Mouse (Mus musculus) cortical plate, adult 2 months (tissue): ENCODE measurements around the gene Itpripl1. TPM values are rescaled to one million over a fixed set of nuclear protein-coding genes. Genes with fewer than 3 reads are reported as not detected.
A peak's percentile ranks its signal among the peaks of the same experiment; 100 is the strongest.
"Not testable (repeated sequence)": the region's sequence is repeated elsewhere in the genome, so short reads cannot be mapped to it uniquely, and the experiment has no call there.

Source experiments
- H3K27ac ChIP-seq: fragments of 200-500 bp; 2 replicates; pipeline ENCODE4 v1.5.1; 2012; ENCODE audit warnings: low read length, control low read depth, inconsistent platforms; ENCODE audit not compliant: insufficient read depth
- H3K4me1 ChIP-seq: fragments of 200-500 bp; 2 replicates; pipeline ENCODE4 v1.6.1; 2011; ENCODE audit warnings: low read length; ENCODE audit not compliant: control insufficient read depth, insufficient read depth
- H3K4me3 ChIP-seq: fragments of 200-500 bp; 2 replicates; pipeline ENCODE4 v1.5.1; 2011; ENCODE audit warnings: mild to moderate bottlenecking, low read length, control low read depth; ENCODE audit not compliant: insufficient read depth
- CTCF ChIP-seq: fragments of 200-500 bp; IDR thresholded peaks from 2 replicates; pipeline ENCODE4 v1.5.1; 2011; ENCODE audit warnings: mild to moderate bottlenecking, control low read depth, low read length; ENCODE audit not compliant: insufficient read depth; ENCODE audit errors: extremely low read depth
- POLR2A ChIP-seq: fragments of 200-500 bp; IDR thresholded peaks from 2 replicates; pipeline ENCODE4 v1.6.1; 2011; ENCODE audit warnings: mild to moderate bottlenecking, low read length, control low read depth; ENCODE audit not compliant: insufficient read depth; ENCODE audit errors: extremely low read depth
- polyA plus RNA-seq: library from polyadenylated mRNA; depleted of rRNA; stranded (reverse); fragments of >200 nt; gene quantifications from 2 replicates; pipeline ENCODE4 v1.2.3, GENCODE M21; 2012; rRNA removed

The Itpripl1 gene
- 1.5 and 2.0 TPM in 2 replicates for polyA plus RNA-seq

- 0 out of 2 replicates have a peak, but pooled peaks have one; percentile 16 for TF ChIP-seq POLR2A
- no peak for TF ChIP-seq CTCF
- Histone ChIP-seq H3K27ac (no peak within 1 kb of the TSS), H3K4me3 (peak within 1 kb of the TSS; percentile 37), H3K4me1 (no peaks in the 10 kb centered on the region)
Measured at GRCm38 (mm10) chr2:127143158-127144063, at the start of gene Itpripl1. Gene Itpripl1 (minus strand): TSS chr2:127143442.

GRCm38 (mm10) chr2:127189574-127189973, 46.3 kb upstream of the Itpripl1 start:
- TF ChIP-seq POLR2A, result no peak
- TF ChIP-seq CTCF, result no peak
- no peak overlapping the region for H3K27ac ChIP-seq
- no peak overlapping the region for H3K4me3 ChIP-seq
- no peaks in the 10 kb centered on the region for H3K4me1 ChIP-seq

DNA sequence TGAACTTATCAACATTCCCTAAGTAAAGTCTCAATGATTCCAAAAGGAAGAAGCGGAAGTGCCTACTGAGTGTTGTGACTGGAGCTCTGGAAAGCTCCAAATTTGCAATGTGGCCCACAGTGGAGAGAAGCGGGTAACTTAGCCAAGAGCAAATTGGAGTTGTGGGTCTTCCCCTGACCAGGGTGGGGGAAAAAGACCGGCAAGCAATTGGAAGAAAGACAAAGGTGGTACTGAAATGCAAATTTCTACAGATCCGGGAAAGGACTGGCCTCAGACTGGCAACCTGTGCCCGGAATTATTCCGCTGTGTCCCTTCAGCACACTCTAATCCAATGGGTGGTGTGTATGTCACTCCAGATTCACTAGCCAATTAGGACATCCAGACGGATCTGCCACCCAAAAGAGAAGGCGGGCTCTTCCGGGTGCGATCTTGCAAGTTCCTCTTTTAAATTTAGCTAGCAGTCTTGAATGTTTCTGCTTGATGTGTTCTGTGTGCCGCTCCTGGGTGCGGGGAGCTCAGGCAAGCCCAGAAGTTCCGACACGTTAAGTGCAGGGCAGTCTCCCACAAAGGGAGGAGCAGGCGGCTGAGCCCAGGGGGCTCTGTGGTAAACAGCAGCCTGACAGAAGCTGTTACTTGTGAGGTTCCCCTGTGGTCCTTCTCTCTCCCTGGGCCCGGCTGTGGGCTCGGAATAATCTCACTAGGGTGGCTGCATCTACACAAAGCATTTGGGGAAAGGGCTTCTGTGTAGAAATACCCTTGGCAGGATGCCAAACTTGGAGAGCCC, 39.5 kb upstream of the Itpripl1 start:
- Histone ChIP-seq H3K27ac (peak overlapping the region; percentile 66; the same call in 1 of the 2 replicates), H3K4me1 (no peaks in the 10 kb centered on the region), H3K4me3 (peak overlapping the region; percentile 61)
- TF ChIP-seq CTCF (no peak), POLR2A (peak; percentile 77)

DNA sequence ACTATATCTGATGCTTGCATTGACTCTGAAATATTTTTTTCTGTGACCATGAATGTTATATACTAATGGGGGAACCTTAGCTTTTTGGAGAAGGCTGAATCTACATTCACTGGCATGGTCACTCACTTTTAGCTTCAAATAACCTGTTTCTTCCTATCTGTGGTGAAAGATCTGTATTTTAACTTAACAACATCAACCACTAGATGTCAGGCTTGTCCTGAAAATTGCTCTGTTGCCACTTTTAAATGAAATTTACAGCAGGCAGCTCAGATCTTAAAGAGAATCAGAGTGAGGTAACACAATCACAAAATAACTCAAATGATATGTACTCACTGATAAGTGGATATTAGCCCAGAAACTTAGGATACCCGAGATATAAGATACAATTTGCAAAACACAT, 23.0 kb upstream of the Itpripl1 start:
- H3K4me1 ChIP-seq, H3K4me3 ChIP-seq, H3K27ac ChIP-seq: not testable (repeated sequence)
- 0 out of 2 replicates have a peak, but pooled peaks have one; percentile 4 for TF ChIP-seq CTCF

DNA sequence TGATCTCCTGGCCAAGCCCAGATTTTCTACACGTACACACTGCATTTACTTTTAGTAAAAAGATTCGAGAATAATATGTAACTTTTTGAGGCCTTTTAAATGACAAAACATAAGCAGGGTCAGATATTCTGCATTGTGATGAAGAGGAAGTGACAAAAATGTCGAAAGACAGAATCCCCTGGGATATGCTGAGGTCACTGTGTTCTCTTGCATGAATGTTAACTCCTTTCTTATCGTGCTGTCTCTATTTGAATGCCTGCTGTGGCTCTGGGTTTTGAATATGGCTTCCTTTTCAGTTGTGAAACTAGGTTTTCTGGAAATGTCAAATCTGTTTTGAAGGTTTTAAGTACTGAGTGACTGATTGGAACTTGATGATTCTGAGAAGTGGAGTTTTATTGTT, 22.4 kb upstream of the Itpripl1 start:
- Histone ChIP-seq H3K4me3 (no peak overlapping the region), H3K4me1 (no peaks in the 10 kb centered on the region), H3K27ac (no peak overlapping the region)
- no peak for TF ChIP-seq POLR2A
- TF ChIP-seq CTCF, result no peak

DNA sequence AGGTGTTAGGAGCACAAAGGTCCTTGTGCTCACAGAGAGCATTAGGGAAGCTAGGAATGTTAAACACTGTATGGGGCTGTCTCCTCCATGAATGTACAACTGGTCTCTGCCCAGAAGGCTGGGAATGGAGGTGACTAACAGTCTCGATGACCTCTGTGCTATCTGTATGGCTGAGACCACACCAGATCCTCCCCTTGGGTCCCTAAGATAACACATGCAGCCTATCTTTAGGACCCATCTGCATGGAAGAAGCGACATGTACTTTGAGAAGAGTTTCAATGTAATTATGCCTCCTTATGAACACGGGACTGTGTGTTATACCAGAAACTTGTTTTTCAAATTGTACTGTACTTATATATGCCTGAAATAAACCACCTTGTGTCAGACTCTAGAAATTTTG, 2.5 kb upstream of the Itpripl1 start:
- Histone ChIP-seq H3K4me3 (no peak overlapping the region), H3K27ac (no peak overlapping the region), H3K4me1 (no peaks in the 10 kb centered on the region)
- no peak for TF ChIP-seq CTCF
- no peak for TF ChIP-seq POLR2A

DNA sequence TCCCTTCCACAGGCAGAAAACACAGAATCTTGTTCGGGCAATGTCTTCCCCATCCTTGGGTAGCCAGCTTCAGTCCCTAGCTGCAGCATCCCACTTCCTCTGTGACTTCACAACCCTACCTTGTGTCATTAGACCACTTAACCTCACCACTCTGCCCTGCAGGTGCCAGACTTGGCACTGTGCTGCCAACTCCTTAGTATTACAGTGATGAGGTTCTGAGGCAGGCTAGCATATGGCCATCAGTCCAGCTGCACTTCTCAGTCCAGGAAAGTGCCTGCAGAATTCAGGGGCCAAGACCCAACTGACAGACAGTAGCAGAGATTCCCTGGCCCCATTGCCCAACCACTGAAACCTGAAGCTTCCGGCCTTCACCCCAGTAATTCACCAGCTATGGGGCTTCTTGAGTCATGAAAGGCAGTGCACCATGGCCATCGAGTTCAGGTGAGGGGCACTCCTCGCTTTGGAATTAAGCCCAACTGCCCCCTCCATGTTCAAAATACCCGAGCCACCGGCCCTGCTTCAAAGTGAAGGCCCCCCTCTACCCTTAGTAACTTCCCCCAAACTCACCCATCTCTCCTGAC, 575 bp downstream of the Itpripl1 start:
- no peaks in the 10 kb centered on the region for H3K4me1 ChIP-seq
- peak overlapping the region; percentile 37 for H3K4me3 ChIP-seq
- TF ChIP-seq POLR2A (no peak), CTCF (no peak)
- H3K27ac ChIP-seq, result no peak overlapping the region

DNA sequence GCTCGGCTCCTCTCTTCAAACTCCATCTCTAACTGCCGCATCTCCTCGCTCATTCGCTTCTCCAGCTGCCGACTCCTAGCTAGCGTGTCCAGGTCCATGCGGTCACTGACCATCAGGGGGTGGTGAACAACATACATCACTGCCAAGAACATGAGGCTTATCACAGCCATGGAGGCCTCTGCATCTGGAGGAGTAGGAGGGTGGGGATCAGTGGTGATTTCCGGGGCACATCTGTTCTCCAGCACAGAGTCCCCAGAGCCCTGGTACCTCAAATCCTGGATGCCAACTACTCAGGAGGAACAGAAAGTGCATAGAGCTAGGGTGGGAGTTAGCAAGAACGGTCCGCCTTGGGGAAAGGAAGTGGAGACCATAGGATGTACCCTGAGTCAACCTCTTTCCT, 1.2 kb downstream of the Itpripl1 start:
- TF ChIP-seq POLR2A (no peak), CTCF (no peak)
- no peak overlapping the region for H3K27ac ChIP-seq
- no peaks in the 10 kb centered on the region for H3K4me1 ChIP-seq
- no peak overlapping the region for H3K4me3 ChIP-seq

DNA sequence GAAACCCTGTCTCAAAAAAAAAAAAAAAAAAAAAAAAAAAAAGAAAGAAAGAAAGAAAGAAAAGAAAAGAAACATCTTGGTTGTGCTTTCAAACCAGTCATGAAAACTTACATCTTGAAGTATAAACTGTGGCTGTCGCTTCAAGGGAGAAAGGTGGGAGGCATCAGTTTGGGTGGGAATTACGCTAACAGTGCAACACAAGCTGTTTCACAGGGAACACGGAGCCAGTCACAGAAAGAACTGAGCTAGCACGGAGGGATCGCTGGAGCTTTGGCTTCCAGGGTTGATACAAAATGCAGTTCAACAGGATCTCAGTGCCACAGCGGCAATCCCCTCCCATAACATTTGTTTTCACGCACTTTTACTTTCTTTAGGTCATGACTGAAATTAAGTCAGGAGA, 3.2 kb downstream of the Itpripl1 start:
- H3K4me1 ChIP-seq, result no peaks in the 10 kb centered on the region
- no peak overlapping the region for H3K27ac ChIP-seq
- TF ChIP-seq POLR2A (no peak), CTCF (no peak)
- no peak overlapping the region for H3K4me3 ChIP-seq

DNA sequence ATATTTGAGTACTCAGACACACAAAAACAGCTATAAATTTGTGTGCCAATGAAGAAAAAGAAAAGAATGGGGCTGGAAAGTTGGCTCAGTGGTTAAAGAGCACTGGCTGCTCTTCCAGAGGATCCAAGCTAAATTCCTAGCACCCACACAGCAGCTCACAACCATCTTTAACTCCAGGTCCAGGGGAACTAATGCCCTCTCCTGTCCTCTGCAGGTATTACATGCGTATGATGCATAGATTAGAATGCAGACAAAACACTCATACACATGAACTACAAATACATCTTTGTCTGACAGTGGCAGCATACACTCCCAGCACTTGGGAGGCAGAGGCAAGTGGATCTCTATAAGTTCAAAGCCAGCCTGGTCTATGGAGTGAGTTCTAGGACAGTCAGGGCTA, 3.6 kb downstream of the Itpripl1 start:
- no peak overlapping the region for H3K27ac ChIP-seq
- TF ChIP-seq CTCF, result no peak
- no peak for TF ChIP-seq POLR2A
- no peak overlapping the region for H3K4me3 ChIP-seq
- H3K4me1 ChIP-seq, result no peaks in the 10 kb centered on the region
